Mouse (Mus musculus) c-Kit-negative CD71-positive TER-119-positive erythroid progenitor cells, embryonic 14.5 days (primary cell): ENCODE measurements around the gene Cyp3a57.
"Not testable (repeated sequence)": the region's sequence is repeated elsewhere in the genome, so short reads cannot be mapped to it uniquely, and the experiment has no call there.

ENCODE experiments used
- DNase-seq: peaks from one replicate; pipeline ENCODE4 v3.0.0-alpha.2; 2013; ENCODE audit warnings: low read depth, low spot score

The Cyp3a57 gene

DNA sequence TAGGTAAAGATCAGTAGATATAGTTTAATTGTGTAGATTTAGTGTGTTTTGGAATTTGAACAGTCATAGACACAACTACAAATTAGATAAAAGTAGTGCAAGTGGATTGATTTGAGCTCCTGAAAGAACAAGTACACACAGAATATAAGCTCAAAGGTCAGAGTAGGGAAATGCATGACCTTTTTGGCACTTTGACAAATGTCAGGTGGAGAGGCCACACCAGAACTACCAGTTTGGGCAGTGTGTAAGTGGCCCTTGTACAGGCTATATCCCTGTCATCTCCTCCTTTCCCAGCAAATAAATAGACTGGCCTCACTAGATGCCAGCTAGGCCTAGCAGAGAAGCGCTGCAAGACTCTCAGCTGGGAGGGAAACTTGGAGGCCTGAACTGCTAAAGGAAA is at the start of gene Cyp3a57:
Gene Cyp3a57 (plus strand): TSS at position 339 of the 400 bp plus-strand sequence.
- no peak for DNase-seq

GRCm38 (mm10) chr5:145300469-145300868 is 44.6 kb upstream of the Cyp3a57 start:
- no peak for DNase-seq

GRCm38 (mm10) chr5:145301796-145302195 is 43.3 kb upstream of the Cyp3a57 start:
- DNase-seq: not testable (repeated sequence)

GRCm38 (mm10) chr5:145302424-145302823 is 42.7 kb upstream of the Cyp3a57 start:
- DNase-seq: no peak

GRCm38 (mm10) chr5:145306953-145307352 is 38.1 kb upstream of the Cyp3a57 start:
- DNase-seq: not testable (repeated sequence)

- not testable (repeated sequence) for DNase-seq
Observed at GRCm38 (mm10) chr5:145307811-145308210, 37.3 kb upstream of the Cyp3a57 start.

DNA sequence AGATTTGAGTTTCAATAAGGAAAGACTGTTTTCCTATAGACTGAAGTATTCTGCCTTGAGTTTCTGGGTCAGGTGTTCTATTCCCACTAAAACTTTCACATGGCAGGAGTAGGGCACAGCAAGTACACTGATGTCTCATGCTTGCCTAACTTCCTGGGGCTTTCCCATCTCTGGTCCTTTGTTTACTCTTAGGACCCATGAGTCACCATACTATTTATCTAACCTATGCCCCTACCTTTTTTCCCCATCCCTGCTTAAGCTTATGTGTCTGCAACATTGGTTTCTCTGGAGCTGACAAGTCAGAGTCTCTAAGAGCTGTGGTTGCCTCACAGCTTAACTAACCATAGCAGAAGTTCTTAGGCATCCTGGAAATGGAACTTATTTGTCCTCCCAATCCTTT is 31.2 kb upstream of the Cyp3a57 start:
- DNase-seq: no peak

GRCm38 (mm10) chr5:145317141-145317540 is 27.9 kb upstream of the Cyp3a57 start:
- DNase-seq: no peak

- not testable (repeated sequence) for DNase-seq
Observed at GRCm38 (mm10) chr5:145338756-145339155, 6.3 kb upstream of the Cyp3a57 start.

GRCm38 (mm10) chr5:145349697-145350096 is 4.6 kb downstream of the Cyp3a57 start:
- no peak for DNase-seq

DNA sequence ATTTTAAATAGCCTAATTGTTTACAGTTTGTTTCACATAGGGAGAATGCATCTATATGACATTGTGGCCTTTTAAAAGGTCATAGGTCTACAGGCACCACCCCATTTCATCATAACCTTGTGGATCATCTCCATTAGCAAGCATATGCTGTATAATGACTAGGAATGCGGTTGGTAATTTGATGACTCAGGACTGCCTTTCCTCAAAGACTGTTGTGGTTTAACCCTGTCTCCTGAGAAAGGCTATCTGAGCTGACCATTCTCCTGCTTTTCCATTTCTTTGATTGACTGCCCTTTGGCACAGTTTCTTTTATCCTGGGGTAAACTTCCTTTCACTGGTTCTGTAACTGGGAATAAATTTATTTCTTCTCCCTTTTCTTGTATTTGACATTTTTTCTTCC is 8.0 kb downstream of the Cyp3a57 start:
- DNase-seq: no peak

DNA sequence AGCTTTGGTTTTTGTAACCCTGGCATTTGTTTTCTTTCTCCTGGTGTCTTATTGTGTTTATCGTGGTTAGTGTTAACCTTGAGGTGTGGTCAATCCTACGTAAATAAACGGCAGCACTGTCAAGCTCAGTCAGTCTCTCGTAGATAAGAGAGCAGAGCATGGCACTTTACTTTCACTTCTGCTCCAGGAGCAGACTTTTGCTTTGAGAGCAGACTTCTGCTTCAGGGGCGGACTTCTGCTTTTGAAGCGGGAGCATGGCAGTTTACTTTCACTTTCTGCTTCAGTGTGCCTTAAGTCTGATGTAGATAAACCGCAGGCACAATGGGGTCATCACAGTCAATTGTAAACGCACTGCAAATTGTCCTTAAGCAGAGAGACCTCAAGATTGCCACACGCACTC is 70.3 kb downstream of the Cyp3a57 start:
- DNase-seq: not testable (repeated sequence)

DNA sequence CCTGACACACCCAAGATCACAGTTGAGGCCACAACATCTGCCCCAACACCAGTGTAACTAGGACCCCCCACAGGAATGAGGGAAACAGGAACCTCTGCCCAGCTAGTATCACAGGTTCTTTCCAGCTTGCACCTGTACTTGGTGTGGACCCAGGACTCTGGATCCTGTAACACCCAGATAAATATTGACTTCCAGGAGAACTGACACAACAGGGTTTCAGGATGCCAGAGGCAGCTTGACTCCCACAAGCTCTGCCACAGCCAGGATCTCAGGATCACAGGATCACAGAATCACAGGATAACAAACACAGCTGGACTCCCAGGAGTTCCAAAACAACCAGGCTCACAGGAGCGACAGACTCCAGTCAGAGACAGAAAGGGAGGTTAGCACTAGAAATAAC is 77.2 kb downstream of the Cyp3a57 start:
- DNase-seq: no peak

DNA sequence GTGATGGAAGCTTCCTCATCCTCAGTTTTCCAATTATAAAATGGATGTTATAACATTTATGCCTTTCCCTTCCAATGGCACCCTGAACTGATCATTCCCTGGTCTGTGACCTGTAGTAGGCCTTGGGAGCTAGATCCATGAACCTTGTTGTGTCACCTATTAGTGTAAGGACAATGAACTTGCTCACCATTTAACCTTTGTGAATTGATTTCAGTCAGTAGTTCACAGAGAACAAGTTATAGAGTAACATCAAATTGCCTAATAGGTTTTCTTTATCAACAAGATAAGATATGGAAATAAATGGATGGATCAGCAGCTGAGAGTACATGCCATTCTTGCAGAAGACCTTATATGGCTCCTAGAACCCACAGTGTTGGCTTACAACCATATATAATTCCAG is 85.9 kb downstream of the Cyp3a57 start:
- DNase-seq: no peak

DNA sequence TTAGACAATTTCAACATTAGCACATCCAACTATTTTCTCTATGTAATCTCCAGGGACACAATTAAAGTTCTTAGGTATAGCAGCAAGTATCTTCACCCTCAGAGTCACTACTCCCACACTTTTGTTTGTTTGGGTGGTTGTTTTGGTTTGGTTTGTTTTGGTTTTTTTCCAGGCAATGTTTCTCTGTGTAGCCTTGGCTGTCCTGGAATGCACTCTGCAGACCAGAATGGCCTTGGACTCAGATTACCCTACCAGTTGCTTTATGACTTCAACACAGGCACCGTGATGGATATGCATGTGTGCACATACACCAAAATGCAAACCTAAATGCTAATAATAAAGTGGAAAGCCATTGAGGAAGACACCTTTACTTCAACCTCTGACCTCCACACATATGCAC is 88.6 kb downstream of the Cyp3a57 start:
- no peak for DNase-seq
